Mouse (Mus musculus): Measurements from ENCODE around the gene Cpsf4l. TPM values are rescaled to one million over a fixed set of nuclear protein-coding genes. Genes with fewer than 3 reads are reported as not detected.
A peak's percentile ranks its signal among the peaks of the same experiment; 100 is the strongest.

Cpsf4l gene
- polyA plus RNA-seq, 1 experiment from 2014 or later = 0.25 TPM

DNA sequence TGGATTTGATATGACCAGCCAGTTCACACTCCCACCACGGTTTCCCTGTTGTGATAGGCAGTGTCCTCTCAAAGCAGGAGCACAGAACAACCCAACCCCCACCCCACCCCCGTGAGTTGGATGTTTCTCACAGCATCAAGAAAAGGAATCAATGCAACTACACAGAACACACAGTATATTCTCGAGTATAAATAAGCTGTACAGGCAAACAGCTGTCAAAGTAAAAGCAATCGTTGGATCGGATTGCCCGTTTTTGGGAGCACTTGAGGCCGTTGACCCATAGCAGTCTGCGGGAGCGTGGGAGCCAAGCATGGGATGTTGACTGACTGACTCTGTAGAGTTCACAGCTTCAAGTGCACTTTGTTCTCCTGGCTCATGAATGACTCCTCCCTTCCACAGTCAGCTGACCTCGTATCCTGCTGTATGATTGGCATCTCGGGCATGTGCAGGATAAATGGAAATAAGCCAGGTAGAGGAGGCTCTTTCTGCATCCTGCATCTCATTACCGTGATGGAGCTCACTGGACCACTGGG, 11.7 kb downstream of the Cpsf4l start:
- ATAC-seq = no peak
- no peak overlapping the region for H3K27ac ChIP-seq (ENCODE audit: low read length)
- H3K4me2 ChIP-seq (ENCODE audit: low read length) = no peak overlapping the region
- no peak overlapping the region for H3K4me3 ChIP-seq (ENCODE audit: low read depth, low read length)
- H3K36me3 ChIP-seq (ENCODE audit: control insufficient read depth, insufficient read depth, low read length) = peaks cover 28% of the 10 kb centered on the region
- no peaks in the 10 kb centered on the region for H3K4me1 ChIP-seq (ENCODE audit: control insufficient read depth, insufficient read depth, low read length)
- no peaks in the 10 kb centered on the region for H3K27me3 ChIP-seq (ENCODE audit: control insufficient read depth, insufficient read depth, low read depth, low read length)
- no peaks in the 10 kb centered on the region for H3K9me3 ChIP-seq (replicated peaks; ENCODE audit: control insufficient read depth, low read length, poor library complexity, severe bottlenecking)
- H3K9ac ChIP-seq (ENCODE audit: low read depth, low read length) = no peak overlapping the region
- 64% methylated on average over 12 of the region's 12 CpGs for WGBS

DNA sequence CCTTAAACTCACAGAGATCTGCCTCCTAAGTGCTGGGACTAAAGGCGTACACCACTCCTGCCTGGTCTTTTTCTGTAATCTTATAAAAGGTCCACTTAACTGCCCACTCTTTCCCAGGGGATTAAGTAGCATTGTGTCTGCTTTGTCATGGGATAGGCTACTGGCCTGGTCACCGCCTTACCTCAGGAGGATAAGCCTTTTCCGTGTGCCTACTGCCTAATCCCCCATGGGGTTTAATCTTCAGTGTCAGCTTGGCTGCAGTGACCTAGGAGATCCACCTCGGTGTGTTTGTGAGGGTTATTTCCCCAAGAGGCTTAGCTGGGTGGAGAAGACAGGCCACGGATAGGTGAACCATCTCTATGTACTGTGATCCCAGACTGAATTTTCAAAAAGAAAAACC, 12.2 kb downstream of the Cpsf4l start:
- no peaks in the 10 kb centered on the region for H3K4me1 ChIP-seq (ENCODE audit: control insufficient read depth, insufficient read depth, low read length)
- no peak overlapping the region for H3K27ac ChIP-seq (ENCODE audit: low read length)
- no peak overlapping the region for H3K9ac ChIP-seq (ENCODE audit: low read depth, low read length)
- H3K27me3 ChIP-seq (ENCODE audit: control insufficient read depth, insufficient read depth, low read depth, low read length) = no peaks in the 10 kb centered on the region
- 32% methylated on average over 5 of the region's 5 CpGs for WGBS
- no peaks in the 10 kb centered on the region for H3K9me3 ChIP-seq (replicated peaks; ENCODE audit: control insufficient read depth, low read length, poor library complexity, severe bottlenecking)
- H3K36me3 ChIP-seq (ENCODE audit: control insufficient read depth, insufficient read depth, low read length) = peaks cover 30% of the 10 kb centered on the region
- H3K4me3 ChIP-seq (ENCODE audit: low read depth, low read length) = no peak overlapping the region
- H3K4me2 ChIP-seq (ENCODE audit: low read length) = no peak overlapping the region
- ATAC-seq = no peak

DNA sequence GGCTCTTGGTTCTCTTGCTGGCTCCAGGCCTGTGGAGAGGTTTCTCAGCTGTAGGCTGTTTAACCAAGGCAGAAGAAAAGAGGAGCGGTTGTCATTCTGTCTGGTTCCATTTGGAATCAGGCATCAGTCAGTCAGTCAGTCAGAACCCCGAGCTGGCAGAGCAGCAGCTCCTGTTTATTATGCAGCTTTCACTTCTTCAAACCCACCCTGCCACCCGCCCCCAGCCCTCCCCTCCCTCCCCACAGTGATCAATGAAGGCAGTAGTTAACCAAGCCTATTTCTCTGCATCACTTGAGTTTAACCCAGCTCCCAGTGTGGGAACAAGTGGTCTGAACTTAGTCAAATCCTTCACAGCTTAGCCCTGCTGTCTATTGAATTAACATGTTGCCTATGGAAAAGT, 18.0 kb downstream of the Cpsf4l start:
- WGBS = 48% methylated on average over 3 of the region's 3 CpGs
- no peak overlapping the region for H3K4me2 ChIP-seq (ENCODE audit: low read length)
- peaks cover 51% of the 10 kb centered on the region for H3K36me3 ChIP-seq (ENCODE audit: control insufficient read depth, insufficient read depth, low read length)
- H3K4me1 ChIP-seq (ENCODE audit: control insufficient read depth, insufficient read depth, low read length) = peaks cover 3% of the 10 kb centered on the region
- H3K27me3 ChIP-seq (ENCODE audit: control insufficient read depth, insufficient read depth, low read depth, low read length) = no peaks in the 10 kb centered on the region
- ATAC-seq = no peak
- H3K9ac ChIP-seq (ENCODE audit: low read depth, low read length) = no peak overlapping the region
- H3K9me3 ChIP-seq (replicated peaks; ENCODE audit: control insufficient read depth, low read length, poor library complexity, severe bottlenecking) = no peaks in the 10 kb centered on the region
- H3K4me3 ChIP-seq (ENCODE audit: low read depth, low read length) = no peak overlapping the region
- no peak overlapping the region for H3K27ac ChIP-seq (ENCODE audit: low read length)

DNA sequence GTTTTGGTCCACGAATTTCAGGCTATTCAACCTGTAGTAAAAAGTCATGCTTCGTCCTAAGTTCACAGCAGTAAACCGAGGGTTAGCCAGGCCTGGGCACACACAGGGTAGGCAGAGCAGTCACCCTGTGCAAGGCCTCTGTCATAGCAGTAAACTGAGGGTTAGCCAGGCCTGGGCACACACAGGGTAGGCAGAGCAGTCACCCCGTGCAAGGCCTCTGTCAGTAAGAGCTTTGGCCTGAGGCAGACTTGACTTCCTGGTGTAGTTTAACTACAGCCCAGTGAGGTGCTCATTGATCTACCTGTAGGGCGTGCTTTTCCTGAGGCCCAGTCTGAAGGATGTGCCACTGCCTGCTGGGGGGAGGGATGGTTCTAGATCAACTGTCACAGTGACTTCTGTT, 18.5 kb downstream of the Cpsf4l start:
- 89% methylated on average over 5 of the region's 5 CpGs for WGBS
- Histone ChIP-seq H3K27me3 (ENCODE audit: control insufficient read depth, insufficient read depth, low read depth, low read length) (no peaks in the 10 kb centered on the region), H3K9me3 (replicated peaks; ENCODE audit: control insufficient read depth, low read length, poor library complexity, severe bottlenecking) (no peaks in the 10 kb centered on the region), H3K36me3 (ENCODE audit: control insufficient read depth, insufficient read depth, low read length) (peaks cover 51% of the 10 kb centered on the region), H3K4me3 (ENCODE audit: low read depth, low read length) (no peak overlapping the region), H3K27ac (ENCODE audit: low read length) (no peak overlapping the region), H3K4me1 (ENCODE audit: control insufficient read depth, insufficient read depth, low read length) (peaks cover 8% of the 10 kb centered on the region), H3K9ac (ENCODE audit: low read depth, low read length) (no peak overlapping the region), H3K4me2 (ENCODE audit: low read length) (no peak overlapping the region)
- ATAC-seq = no peak

DNA sequence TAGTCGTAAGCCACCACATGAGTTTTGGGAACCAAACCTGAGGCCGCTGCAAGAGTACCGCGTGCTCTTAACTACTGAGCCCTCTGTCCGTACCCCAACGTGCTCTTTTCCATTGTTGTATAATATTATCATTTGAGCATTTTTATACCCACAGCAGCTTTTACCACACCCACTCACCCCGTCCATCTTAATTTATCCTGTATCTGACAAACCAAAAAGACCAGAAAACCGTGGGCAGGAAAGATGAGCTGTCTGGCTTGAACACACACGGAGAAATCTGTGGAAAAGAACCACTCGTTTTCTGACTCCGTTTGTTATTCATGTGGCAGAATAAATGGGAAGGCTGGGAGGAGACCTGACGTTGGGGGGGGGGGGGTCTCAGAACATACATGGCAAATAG, 19.3 kb downstream of the Cpsf4l start:
- peaks cover 45% of the 10 kb centered on the region for H3K36me3 ChIP-seq (ENCODE audit: control insufficient read depth, insufficient read depth, low read length)
- H3K9me3 ChIP-seq (replicated peaks; ENCODE audit: control insufficient read depth, low read length, poor library complexity, severe bottlenecking) = no peaks in the 10 kb centered on the region
- peaks cover 15% of the 10 kb centered on the region for H3K4me1 ChIP-seq (ENCODE audit: control insufficient read depth, insufficient read depth, low read length)
- H3K4me3 ChIP-seq (ENCODE audit: low read depth, low read length) = no peak overlapping the region
- no peak overlapping the region for H3K9ac ChIP-seq (ENCODE audit: low read depth, low read length)
- no peaks in the 10 kb centered on the region for H3K27me3 ChIP-seq (ENCODE audit: control insufficient read depth, insufficient read depth, low read depth, low read length)
- H3K4me2 ChIP-seq (ENCODE audit: low read length) = no peak overlapping the region
- H3K27ac ChIP-seq (ENCODE audit: low read length) = no peak overlapping the region
- no peak for ATAC-seq
- 93% methylated on average over 12 of the region's 12 CpGs for WGBS

DNA sequence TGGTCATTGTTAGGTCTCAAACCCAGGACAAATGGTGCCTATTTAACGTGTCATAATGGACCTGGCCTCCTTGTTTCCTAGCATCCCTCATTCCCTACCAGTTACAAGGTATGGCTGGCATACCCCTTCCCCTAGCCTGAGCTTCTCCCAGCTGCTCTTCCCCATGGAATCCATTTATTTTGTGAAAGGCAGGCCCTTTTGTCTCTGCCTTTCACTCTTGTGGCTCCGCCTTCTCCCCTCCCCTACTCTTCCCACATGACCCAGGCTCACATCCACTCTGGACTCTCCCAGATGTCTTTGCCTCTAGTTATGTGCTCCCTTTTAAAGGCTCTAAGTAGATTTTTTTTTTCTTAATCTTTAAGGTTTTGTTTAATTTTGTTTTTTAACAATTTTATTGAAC, 22.8 kb downstream of the Cpsf4l start:
- WGBS = 47% methylated on average over 2 of the region's 2 CpGs
- Histone ChIP-seq H3K4me3 (ENCODE audit: low read depth, low read length) (no peak overlapping the region), H3K36me3 (ENCODE audit: control insufficient read depth, insufficient read depth, low read length) (peaks cover 26% of the 10 kb centered on the region), H3K4me2 (ENCODE audit: low read length) (no peak overlapping the region), H3K27ac (ENCODE audit: low read length) (no peak overlapping the region), H3K9me3 (replicated peaks; ENCODE audit: control insufficient read depth, low read length, poor library complexity, severe bottlenecking) (no peaks in the 10 kb centered on the region), H3K4me1 (ENCODE audit: control insufficient read depth, insufficient read depth, low read length) (peaks cover 33% of the 10 kb centered on the region), H3K9ac (ENCODE audit: low read depth, low read length) (no peak overlapping the region), H3K27me3 (ENCODE audit: control insufficient read depth, insufficient read depth, low read depth, low read length) (no peaks in the 10 kb centered on the region)
- no peak for ATAC-seq

DNA sequence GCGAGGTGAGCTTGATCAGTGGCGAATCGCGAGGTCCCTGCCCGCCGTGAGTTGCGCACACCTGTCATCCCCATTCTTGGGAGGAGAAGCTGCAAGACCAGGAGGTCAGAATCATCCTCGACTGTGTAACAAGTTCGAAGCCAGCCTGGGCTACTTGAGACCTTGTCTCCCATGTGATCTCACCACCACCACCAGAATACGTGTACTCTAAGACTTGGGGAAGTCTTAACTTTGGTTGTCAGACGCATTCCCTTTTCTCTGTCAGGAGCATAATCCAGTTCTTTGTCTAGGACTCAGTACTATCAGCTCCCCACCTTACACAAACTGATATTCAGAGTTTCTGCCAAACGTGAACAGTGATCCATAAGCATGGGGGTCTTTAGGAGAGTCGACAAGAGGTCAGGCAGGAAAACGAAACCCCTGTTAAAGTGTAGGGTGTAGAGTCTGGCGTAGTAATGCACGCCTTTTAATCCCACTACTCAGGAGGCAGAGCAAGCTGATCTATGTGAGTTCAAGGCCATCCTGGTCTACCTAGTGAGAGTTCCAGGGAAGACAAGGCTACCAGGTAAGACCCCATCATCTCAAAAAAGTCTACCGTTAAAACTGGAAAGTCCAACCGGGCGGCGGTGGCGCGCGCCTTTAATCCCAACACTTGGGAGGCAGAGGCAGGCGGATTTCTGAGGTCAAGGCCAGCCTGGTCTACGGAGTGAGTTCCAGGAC, 24.9 kb downstream of the Cpsf4l start:
- ATAC-seq = no peak
- Histone ChIP-seq H3K27ac (ENCODE audit: low read length) (peak overlapping the region; percentile 78), H3K4me3 (ENCODE audit: low read depth, low read length) (peak overlapping the region; percentile 95), H3K9ac (ENCODE audit: low read depth, low read length) (peak overlapping the region; percentile 85), H3K36me3 (ENCODE audit: control insufficient read depth, insufficient read depth, low read length) (peaks cover 21% of the 10 kb centered on the region), H3K4me1 (ENCODE audit: control insufficient read depth, insufficient read depth, low read length) (peaks cover 43% of the 10 kb centered on the region), H3K9me3 (replicated peaks; ENCODE audit: control insufficient read depth, low read length, poor library complexity, severe bottlenecking) (no peaks in the 10 kb centered on the region), H3K27me3 (ENCODE audit: control insufficient read depth, insufficient read depth, low read depth, low read length) (no peaks in the 10 kb centered on the region), H3K4me2 (ENCODE audit: low read length) (peak overlapping the region; percentile 89)
- WGBS = 44% methylated on average over 25 of the region's 25 CpGs

DNA sequence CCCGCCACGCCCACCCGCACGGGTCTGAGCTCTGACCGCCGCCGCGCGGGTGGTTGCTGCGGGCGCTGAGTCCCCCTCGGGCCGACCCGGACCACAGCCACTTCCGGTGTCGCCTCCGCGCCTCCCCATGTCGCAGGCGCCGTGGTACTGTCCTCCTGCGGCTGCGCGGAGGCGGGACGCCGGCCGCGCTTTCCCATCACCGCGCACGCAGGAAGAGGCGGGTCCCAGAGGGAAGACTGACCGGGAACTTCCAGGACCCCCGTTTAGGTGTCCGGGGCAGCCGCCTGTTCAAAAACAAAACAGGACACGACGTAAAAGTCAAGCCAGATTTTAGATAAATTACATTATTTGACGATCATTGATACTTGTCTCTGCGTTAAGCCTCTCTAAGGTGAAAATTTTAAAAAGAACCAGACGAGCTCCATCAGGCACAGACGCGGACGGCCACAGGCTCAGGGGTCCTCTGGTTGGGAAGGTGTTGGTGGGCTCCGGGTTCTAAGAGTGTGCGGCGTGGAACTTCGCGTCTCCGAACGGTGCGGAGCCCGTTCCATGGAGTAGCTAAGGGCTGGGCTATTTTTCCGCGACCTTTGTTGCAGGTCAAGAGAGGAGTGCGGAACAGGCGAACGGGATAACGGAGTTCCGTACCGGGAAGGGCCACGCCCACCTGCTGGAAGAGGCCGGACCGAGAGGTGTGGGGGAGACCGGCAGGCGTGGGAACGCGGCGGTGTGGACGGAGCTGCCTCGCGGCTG, 25.7 kb downstream of the Cpsf4l start, which contains the start of the genes Fam104a and D11Wsu47e:
Fam104a (minus strand) TSS at position 199 of the 750 bp plus-strand sequence.
D11Wsu47e (plus strand) TSS at position 456 of the 750 bp plus-strand sequence.
- ATAC-seq = peak; percentile 97
- H3K9ac ChIP-seq (ENCODE audit: low read depth, low read length) = peak within 1 kb of the TSS; percentile 88
- H3K27ac ChIP-seq (ENCODE audit: low read length) = peak within 1 kb of the TSS; percentile 78
- peak within 1 kb of the TSS; percentile 99 for H3K4me2 ChIP-seq (ENCODE audit: low read length)
- WGBS = under 1% methylated on average over 63 of the region's 73 CpGs
- peaks cover 14% of the 10 kb centered on the region for H3K36me3 ChIP-seq (ENCODE audit: control insufficient read depth, insufficient read depth, low read length)
- no peaks in the 10 kb centered on the region for H3K27me3 ChIP-seq (ENCODE audit: control insufficient read depth, insufficient read depth, low read depth, low read length)
- no peaks in the 10 kb centered on the region for H3K9me3 ChIP-seq (replicated peaks; ENCODE audit: control insufficient read depth, low read length, poor library complexity, severe bottlenecking)
- H3K4me3 ChIP-seq (ENCODE audit: low read depth, low read length) = peak within 1 kb of the TSS; percentile 95
- peaks cover 45% of the 10 kb centered on the region for H3K4me1 ChIP-seq (ENCODE audit: control insufficient read depth, insufficient read depth, low read length)

DNA sequence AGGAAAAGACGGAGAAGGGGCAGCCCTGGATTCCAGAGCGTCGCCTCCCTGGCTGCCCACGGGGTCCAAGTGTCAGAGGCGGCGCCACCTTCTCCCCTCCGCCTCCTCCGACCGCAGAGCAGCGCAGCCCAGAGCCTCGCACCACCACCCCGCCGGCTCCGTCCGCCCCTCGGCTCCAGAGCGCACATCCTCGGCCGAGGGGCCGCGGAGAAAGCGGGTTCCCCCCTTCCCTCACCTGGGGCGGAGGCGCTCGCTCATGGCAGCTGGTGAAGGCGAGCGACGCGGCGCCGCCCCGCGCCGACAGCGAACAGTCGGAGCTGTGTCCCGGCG, 26.2 kb downstream of the Cpsf4l start:
- Histone ChIP-seq H3K9me3 (replicated peaks; ENCODE audit: control insufficient read depth, low read length, poor library complexity, severe bottlenecking) (no peaks in the 10 kb centered on the region), H3K4me3 (ENCODE audit: low read depth, low read length) (peak overlapping the region; percentile 95), H3K9ac (ENCODE audit: low read depth, low read length) (peak overlapping the region; percentile 88), H3K27me3 (ENCODE audit: control insufficient read depth, insufficient read depth, low read depth, low read length) (no peaks in the 10 kb centered on the region), H3K27ac (ENCODE audit: low read length) (peak overlapping the region; percentile 78), H3K36me3 (ENCODE audit: control insufficient read depth, insufficient read depth, low read length) (peaks cover 9% of the 10 kb centered on the region), H3K4me1 (ENCODE audit: control insufficient read depth, insufficient read depth, low read length) (peaks cover 45% of the 10 kb centered on the region), H3K4me2 (ENCODE audit: low read length) (peak overlapping the region; percentile 99)
- ATAC-seq = peak; percentile 79; the same call in 1 of the 2 replicates
- WGBS = 0% methylated on average over 22 of the region's 38 CpGs

Data from midbrain, embryonic 16.5 days (tissue).